Mouse (Mus musculus) small intestine, adult 2 months (tissue): Measurements from ENCODE around the gene Rerg.

Experiments used
- CTCF ChIP-seq: fragments of 200-500 bp; IDR thresholded peaks from 2 replicates; pipeline ENCODE4 v1.5.1; 2012; ENCODE audit warnings: low read depth, mild to moderate bottlenecking, control low read depth, inconsistent platforms, low read length, moderate library complexity, mixed read lengths; ENCODE audit not compliant: insufficient replicate concordance, insufficient read length; ENCODE audit errors: extremely low read depth
- POLR2A ChIP-seq: fragments of 200-500 bp; IDR thresholded peaks from 2 replicates; pipeline ENCODE4 v1.6.1; 2012; ENCODE audit warnings: low read depth, mild to moderate bottlenecking, control low read depth, inconsistent platforms, low read length, moderate library complexity

- TF ChIP-seq CTCF = no peak
- no peak for TF ChIP-seq POLR2A
These were observed 8.7 kb downstream of the Rerg start for GRCm38 (mm10) chr6:137161491-137162088.
